Comparison of ENCODE assay signal across 11 mouse cellular contexts in genomic region chr5:143130342-143130741, GRCm38 (mm10). TPM values are rescaled to one million over a fixed set of nuclear protein-coding genes. Genes with fewer than 3 reads are reported as not detected.
DNase-seq lines count a peak whose midpoint lies in the region; ATAC-seq lines count a peak whose summit lies in the region.
"Had no signal": no experiment of that assay in that cellular context is flagged by ENCODE, and none has a peak within 500 bp of the region (broad histone marks: within the 10 kb centered on the region; RNA-seq: fewer than 3 reads in every experiment).

No protein-coding gene starts in this region.

- H3K27me3 ChIP-seq in limb, embryonic 11.5 days (ENCODE audit: control insufficient read depth, insufficient read depth, low read length), result no peaks in the 10 kb centered on the region
- H3K27me3 ChIP-seq in limb, embryonic 10.5 days (ENCODE audit: low read depth, poor library complexity, severe bottlenecking), result no peaks in the 10 kb centered on the region
- H3K27me3 ChIP-seq: midbrain, embryonic 12.5 days had no signal

- no peak for ATAC-seq in limb, embryonic 11.5 days (ENCODE audit: insufficient number of reproducible peaks, low FRiP score, low TSS enrichment, low read depth)

- no peaks in the 10 kb centered on the region for H3K4me1 ChIP-seq in limb, embryonic 11.5 days (ENCODE audit: control insufficient read depth, insufficient read depth, low read length)
- H3K4me1 ChIP-seq in limb, embryonic 10.5 days, result no peaks in the 10 kb centered on the region

- H3K4me2 ChIP-seq in limb, embryonic 11.5 days (ENCODE audit: low read depth, severe bottlenecking), result no peak overlapping the region
- H3K4me2 ChIP-seq: midbrain, embryonic 12.5 days had no signal

- peak; percentile 36 for DNase-seq in limb, embryonic 11.5 days (ENCODE audit: low spot score)
- DNase-seq in limb, embryonic 10.5 days (ENCODE audit: low spot score), result no peak
- peak; percentile 64 for DNase-seq in ES-CJ7 (ENCODE audit: low read depth, low spot score)
- peak; percentile 48 for DNase-seq in c-Kit-positive CD71-positive TER-119-positive erythroid progenitor cells, embryonic 14.5 days (ENCODE audit: low spot score)
- DNase-seq in retina, embryonic 14.5 days (ENCODE audit: low spot score), result peak; percentile 26
- no peak for DNase-seq in adrenal gland, adult 8-10 months
- no peak for DNase-seq in adrenal gland, postnatal 36 days
- DNase-seq in urinary bladder, adult 2 months (ENCODE audit: low spot score), result no peak

- no peak overlapping the region for H3K27ac ChIP-seq in limb, embryonic 11.5 days (replicated peaks; ENCODE audit: low read depth, low read length)
- no peak overlapping the region for H3K27ac ChIP-seq in limb, embryonic 10.5 days
- H3K27ac ChIP-seq: midbrain, embryonic 12.5 days had no signal

- no peaks in the 10 kb centered on the region for H3K36me3 ChIP-seq in limb, embryonic 11.5 days (ENCODE audit: control insufficient read depth, insufficient read depth, low read length)
- no peaks in the 10 kb centered on the region for H3K36me3 ChIP-seq in limb, embryonic 10.5 days
- H3K36me3 ChIP-seq: midbrain, embryonic 12.5 days had no signal

- 87% methylated on average over 7 of the region's 7 CpGs for WGBS in limb, embryonic 11.5 days
- 90% methylated on average over 7 of the region's 7 CpGs for WGBS in limb, embryonic 10.5 days

- H3K4me3 ChIP-seq in limb, embryonic 11.5 days (ENCODE audit: low read depth, low read length), result no peak overlapping the region
- no peak overlapping the region for H3K4me3 ChIP-seq in limb, embryonic 10.5 days
- H3K4me3 ChIP-seq: midbrain, embryonic 12.5 days had no signal

- peaks cover 2% of the 10 kb centered on the region; the same call in 1 of the 2 replicates for H3K9me3 ChIP-seq in limb, embryonic 11.5 days (ENCODE audit: control insufficient read depth, low read length)
- H3K9me3 ChIP-seq in limb, embryonic 10.5 days (replicated peaks), result no peaks in the 10 kb centered on the region; the same call in 1 of the 2 replicates
- H3K9me3 ChIP-seq: midbrain, embryonic 12.5 days had no signal

- no peak overlapping the region for H3K9ac ChIP-seq in limb, embryonic 11.5 days (ENCODE audit: low read length)
- H3K9ac ChIP-seq: midbrain, embryonic 12.5 days had no signal

RNA-seq across cellular contexts. Expression of gene Olfr718-ps1, which starts 17.0 kb away (rescaled TPM):
- polyA plus RNA-seq in limb, embryonic 11.5 days (2014; fragmentation: Nextera tagmentation; extraction: Ambion mirVana), result not detected in 2 replicates
- 0.06 TPM in 1 of 2 replicates, not detected in the other for polyA plus RNA-seq in limb, embryonic 10.5 days (2016; fragmentation: Nextera tagmentation; extraction: Ambion mirVana)
- under 1 TPM in 3 of 4 experiments, not detected in 1; 0.06 to 0.22 (median 0.11) TPM for total RNA-seq in adrenal gland, adult 8-10 months (2022)
- total RNA-seq in adrenal gland, postnatal 36 days (2021), result under 1 TPM in 1 of 2 experiments, not detected in 1; 0.07 TPM
- not detected in 2 replicates for polyA plus RNA-seq in urinary bladder, adult 2 months (2012; rRNA removed)
- polyA plus RNA-seq: heart, embryonic 14.5 days; large intestine, adult 2 months; midbrain, embryonic 12.5 days had no signal

RNA-seq across cellular contexts. Expression of gene Rnf216, which starts 17.5 kb away (rescaled TPM):
- polyA plus RNA-seq in limb, embryonic 11.5 days (2014; fragmentation: Nextera tagmentation; extraction: Ambion mirVana), result 36.6 and 37.7 TPM in 2 replicates
- polyA plus RNA-seq in limb, embryonic 10.5 days (2016; fragmentation: Nextera tagmentation; extraction: Ambion mirVana), result 48.1 and 51.5 TPM in 2 replicates
- 10 to 100 TPM; 41.7 to 58.3 (median 53.6) TPM for total RNA-seq in adrenal gland, adult 8-10 months (2022)
- total RNA-seq in adrenal gland, postnatal 36 days (2021), result 10 to 100 TPM; 38.4 to 48.7 TPM
- polyA plus RNA-seq in urinary bladder, adult 2 months (2012; rRNA removed), result 25.0 and 26.2 TPM in 2 replicates

RNA-seq across cellular contexts. Expression of gene Rbak, which starts 50.2 kb away (rescaled TPM):
- polyA plus RNA-seq in limb, embryonic 11.5 days (2014; fragmentation: Nextera tagmentation; extraction: Ambion mirVana), result 13.3 and 15.6 TPM in 2 replicates
- 14.3 and 19.3 TPM in 2 replicates for polyA plus RNA-seq in limb, embryonic 10.5 days (2016; fragmentation: Nextera tagmentation; extraction: Ambion mirVana)
- total RNA-seq in adrenal gland, adult 8-10 months (2022), result 10 to 100 TPM; 10.9 to 22.2 (median 17.2) TPM
- 10 to 100 TPM; 11.3 to 11.7 TPM for total RNA-seq in adrenal gland, postnatal 36 days (2021)
- polyA plus RNA-seq in urinary bladder, adult 2 months (2012; rRNA removed), result 11.7 TPM in 2 replicates

RNA-seq across cellular contexts. Expression of gene Spdye4b, which starts 50.5 kb away (rescaled TPM):
- polyA plus RNA-seq in limb, embryonic 11.5 days (2014; fragmentation: Nextera tagmentation; extraction: Ambion mirVana), result not detected in 2 replicates
- polyA plus RNA-seq in limb, embryonic 10.5 days (2016; fragmentation: Nextera tagmentation; extraction: Ambion mirVana), result not detected in 2 replicates
- not detected for total RNA-seq in adrenal gland, adult 8-10 months (2022)
- total RNA-seq in adrenal gland, postnatal 36 days (2021), result not detected
- polyA plus RNA-seq in urinary bladder, adult 2 months (2012; rRNA removed), result not detected in 2 replicates
- polyA plus RNA-seq: heart, embryonic 14.5 days; large intestine, adult 2 months; midbrain, embryonic 12.5 days had no signal

Comparison
In these comparisons a context has a peak if more than half of its experiments do, and no peak if none do; other contexts are left out.
1. DNase-seq: peak in limb, embryonic 11.5 days (single experiment), ES-CJ7 (single experiment), c-Kit-positive CD71-positive TER-119-positive erythroid progenitor cells, embryonic 14.5 days (single experiment) and retina, embryonic 14.5 days (single experiment); none in limb, embryonic 10.5 days (single experiment), adrenal gland, adult 8-10 months (single experiment), adrenal gland, postnatal 36 days (0 of 2) and urinary bladder, adult 2 months (single experiment).